Mouse (Mus musculus) G1E (cell line): Measurements from ENCODE around the gene Sfr1. TPM values are rescaled to one million over a fixed set of nuclear protein-coding genes. Genes with fewer than 3 reads are reported as not detected.
A peak's percentile ranks its signal among the peaks of the same experiment; 100 is the strongest.

Source experiments
- ATAC-seq: 2 replicates; pipeline ENCODE4 v1.8.0; 2016; ENCODE audit warnings: mild to moderate bottlenecking; ENCODE audit not compliant: insufficient number of reproducible peaks, poor library complexity, low FRiP score, severe bottlenecking; ENCODE audit errors: extremely low read depth
- DNase-seq: peaks from one replicate; pipeline ENCODE4 v3.0.0; 2012; ENCODE audit warnings: low spot score
- H3K27me3 ChIP-seq: 2 replicates; pipeline ENCODE4 v1.6.1; 2012; ENCODE audit warnings: mild to moderate bottlenecking, low read length, inconsistent platforms; ENCODE audit not compliant: insufficient read depth
- H3K36me3 ChIP-seq: replicated peaks from 2 replicates; pipeline ENCODE3; 2012; ENCODE audit warnings: mild to moderate bottlenecking, inconsistent platforms
- H3K4me1 ChIP-seq: 2 replicates; pipeline ENCODE4 v1.6.1; 2012; ENCODE audit warnings: low read depth, low read length, inconsistent platforms, mixed read lengths; ENCODE audit not compliant: insufficient read depth
- H3K4me3 ChIP-seq: 2 replicates; pipeline ENCODE4 v1.5.1; 2012; ENCODE audit warnings: low read depth, mild to moderate bottlenecking, inconsistent platforms, low read length, moderate library complexity, mixed read lengths
- H3K9me3 ChIP-seq: replicated peaks from 2 replicates; pipeline ENCODE4 v1.6.1; 2012; ENCODE audit warnings: inconsistent platforms
- CTCF ChIP-seq: IDR thresholded peaks from 2 replicates; pipeline ENCODE4 v1.5.1; 2012; ENCODE audit warnings: low read depth, low read length, inconsistent platforms, mixed read lengths
- GATA1 ChIP-seq: IDR thresholded peaks from 2 replicates; pipeline ENCODE4 v1.6.1; 2012; ENCODE audit warnings: borderline replicate concordance, low read length, inconsistent platforms, mixed read lengths
- GATA2 ChIP-seq: IDR thresholded peaks from 2 replicates; pipeline ENCODE4 v1.6.1; 2012; ENCODE audit warnings: low read depth, low read length, inconsistent platforms, borderline replicate concordance
- POLR2AphosphoS5 ChIP-seq: IDR thresholded peaks from 2 replicates; pipeline ENCODE4 v1.6.1; 2012; ENCODE audit warnings: low read depth, low read length, inconsistent platforms; ENCODE audit not compliant: insufficient replicate concordance
- TAL1 ChIP-seq: conservative IDR thresholded peaks from 2 replicates; pipeline ENCODE4 v1.6.1; 2012; ENCODE audit warnings: low read depth, low read length, inconsistent platforms, mixed read lengths
- polyA plus RNA-seq: library from polyadenylated mRNA; stranded (reverse); fragments of >175 nt; gene quantifications from 2 replicates; pipeline ENCODE4 v1.2.3, GENCODE M21; 2012
- total RNA-seq, 2 experiments: library from RNA; stranded (forward) in 1 of 2; stranded (reverse) in 1 of 2; fragments of 200-1000 nt in 1 of 2; fragments of >200 nt in 1 of 2; fragmentation: Nextera tagmentation in 1 of 2; gene quantifications; 2 replicates each; pipeline ENCODE4 v1.2.3; 2014 to 2017

Gene Sfr1
- total and polyA plus RNA-seq, 3 experiments = 17.1 to 187 (median 80.1) TPM

- Histone ChIP-seq H3K36me3 (no peaks in the 10 kb centered on the region), H3K4me1 (no peaks in the 10 kb centered on the region), H3K4me3 (no peak overlapping the region), H3K9me3 (peaks cover 2% of the 10 kb centered on the region; the same call in 1 of the 2 replicates), H3K27me3 (peaks cover 13% of the 10 kb centered on the region)
- no peak for TF ChIP-seq TAL1
- no peak for TF ChIP-seq POLR2AphosphoS5
- no peak for TF ChIP-seq GATA2
- TF ChIP-seq GATA1 = no peak
- TF ChIP-seq CTCF = no peak
- ATAC-seq = no peak
- DNase-seq = no peak
These were observed 15.3 kb upstream of the Sfr1 start for GRCm38 (mm10) chr19:47716144-47716543.

GRCm38 (mm10) chr19:47719147-47719546, 12.3 kb upstream of the Sfr1 start:
- no peak for ATAC-seq
- Histone ChIP-seq H3K27me3 (peaks cover 12% of the 10 kb centered on the region), H3K4me3 (no peak overlapping the region), H3K9me3 (peaks cover 2% of the 10 kb centered on the region; the same call in 1 of the 2 replicates), H3K4me1 (peaks cover 2% of the 10 kb centered on the region; the same call in 1 of the 2 replicates), H3K36me3 (no peaks in the 10 kb centered on the region)
- no peak for TF ChIP-seq TAL1
- TF ChIP-seq GATA1 = no peak
- no peak for TF ChIP-seq POLR2AphosphoS5
- TF ChIP-seq CTCF = no peak
- no peak for TF ChIP-seq GATA2
- no peak for DNase-seq

- TF ChIP-seq GATA1 (no peak), GATA2 (no peak), TAL1 (no peak), POLR2AphosphoS5 (no peak), CTCF (no peak)
- ATAC-seq (no peak), DNase-seq (no peak)
- no peaks in the 10 kb centered on the region for H3K36me3 ChIP-seq
- no peaks in the 10 kb centered on the region for H3K9me3 ChIP-seq
- peaks cover 2% of the 10 kb centered on the region; the same call in 1 of the 2 replicates for H3K4me1 ChIP-seq
- H3K4me3 ChIP-seq = no peak overlapping the region
- H3K27me3 ChIP-seq = peaks cover 19% of the 10 kb centered on the region
These were observed 9.0 kb upstream of the Sfr1 start for GRCm38 (mm10) chr19:47722471-47722870.

GRCm38 (mm10) chr19:47724903-47725302, 6.6 kb upstream of the Sfr1 start:
- Histone ChIP-seq H3K9me3 (no peaks in the 10 kb centered on the region), H3K27me3 (peaks cover 16% of the 10 kb centered on the region; the same call in 1 of the 2 replicates), H3K4me3 (no peak overlapping the region), H3K36me3 (no peaks in the 10 kb centered on the region), H3K4me1 (peaks cover 5% of the 10 kb centered on the region; the same call in 1 of the 2 replicates)
- no peak for TF ChIP-seq GATA2
- no peak for TF ChIP-seq POLR2AphosphoS5
- no peak for TF ChIP-seq TAL1
- TF ChIP-seq CTCF = no peak
- DNase-seq = no peak
- ATAC-seq = no peak

GRCm38 (mm10) chr19:47725643-47726140, 5.8 kb upstream of the Sfr1 start:
- ATAC-seq (no peak), DNase-seq (no peak)
- Histone ChIP-seq H3K36me3 (no peaks in the 10 kb centered on the region), H3K9me3 (no peaks in the 10 kb centered on the region), H3K4me3 (no peak overlapping the region), H3K27me3 (peaks cover 13% of the 10 kb centered on the region; the same call in 1 of the 2 replicates), H3K4me1 (peaks cover 12% of the 10 kb centered on the region)
- TF ChIP-seq CTCF (no peak), GATA2 (no peak), TAL1 (no peak), GATA1 (no peak), POLR2AphosphoS5 (no peak)

GRCm38 (mm10) chr19:47730691-47731070, 801 bp upstream of the Sfr1 start:
- TF ChIP-seq CTCF (no peak), GATA2 (no peak), TAL1 (no peak), GATA1 (no peak), POLR2AphosphoS5 (no peak)

More at GRCm38 (mm10) chr19:47730691-47731070, 801 bp upstream of the Sfr1 start:
- Histone ChIP-seq H3K4me3 (peak overlapping the region; percentile 82), H3K9me3 (no peaks in the 10 kb centered on the region), H3K4me1 (peaks cover 12% of the 10 kb centered on the region), H3K36me3 (peaks cover 31% of the 10 kb centered on the region), H3K27me3 (peaks cover 4% of the 10 kb centered on the region; the same call in 1 of the 2 replicates)
- peak; percentile 73 for ATAC-seq
- peak; percentile 65 for DNase-seq
